Mouse (Mus musculus) v-Abl transformed pro-B cells (cell line): Measurements from ENCODE around the gene Aipl1.

Source experiments
- in situ Hi-C, 2 experiments: fragments of 400-800 bp; cut with MboI; formaldehyde crosslinking; loops; one replicate each; pipeline ENCODE4 v1.15.1; 2025; ENCODE audit not compliant: unreplicated experiment in 2 of 2

The Aipl1 gene

DNA sequence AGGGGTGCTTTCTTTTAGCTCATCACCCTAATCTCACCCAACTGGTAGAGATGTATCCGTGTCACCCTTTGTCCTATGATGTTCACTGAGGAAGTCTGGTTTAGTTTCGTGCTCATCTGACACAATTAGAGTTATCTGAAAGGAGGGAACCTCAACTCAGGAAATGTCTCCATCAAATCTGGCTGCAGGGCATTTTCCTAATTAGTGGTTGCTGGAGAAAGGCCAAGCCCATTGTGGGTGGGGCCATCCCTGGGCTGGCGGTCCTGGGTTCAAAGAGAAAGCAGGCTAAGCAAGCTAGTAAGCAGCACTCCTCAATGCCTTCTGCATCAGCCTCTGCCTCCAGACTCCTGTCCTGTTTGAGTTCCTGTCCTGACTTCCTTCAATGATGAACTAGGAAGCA is 14.9 kb upstream of the Aipl1 start:
- in situ Hi-C loops, result loop anchor here (10.0 to 25.0 kb wide), 4 partner anchors 153 to 510 kb away; partner anchors contain the start of genes 4933427D14Rik (in 1 of the 2), Gm43951 (in 1 of the 2), Spns3 (in 1 of the 2) and Txndc17 (in 1 of the 2)

DNA sequence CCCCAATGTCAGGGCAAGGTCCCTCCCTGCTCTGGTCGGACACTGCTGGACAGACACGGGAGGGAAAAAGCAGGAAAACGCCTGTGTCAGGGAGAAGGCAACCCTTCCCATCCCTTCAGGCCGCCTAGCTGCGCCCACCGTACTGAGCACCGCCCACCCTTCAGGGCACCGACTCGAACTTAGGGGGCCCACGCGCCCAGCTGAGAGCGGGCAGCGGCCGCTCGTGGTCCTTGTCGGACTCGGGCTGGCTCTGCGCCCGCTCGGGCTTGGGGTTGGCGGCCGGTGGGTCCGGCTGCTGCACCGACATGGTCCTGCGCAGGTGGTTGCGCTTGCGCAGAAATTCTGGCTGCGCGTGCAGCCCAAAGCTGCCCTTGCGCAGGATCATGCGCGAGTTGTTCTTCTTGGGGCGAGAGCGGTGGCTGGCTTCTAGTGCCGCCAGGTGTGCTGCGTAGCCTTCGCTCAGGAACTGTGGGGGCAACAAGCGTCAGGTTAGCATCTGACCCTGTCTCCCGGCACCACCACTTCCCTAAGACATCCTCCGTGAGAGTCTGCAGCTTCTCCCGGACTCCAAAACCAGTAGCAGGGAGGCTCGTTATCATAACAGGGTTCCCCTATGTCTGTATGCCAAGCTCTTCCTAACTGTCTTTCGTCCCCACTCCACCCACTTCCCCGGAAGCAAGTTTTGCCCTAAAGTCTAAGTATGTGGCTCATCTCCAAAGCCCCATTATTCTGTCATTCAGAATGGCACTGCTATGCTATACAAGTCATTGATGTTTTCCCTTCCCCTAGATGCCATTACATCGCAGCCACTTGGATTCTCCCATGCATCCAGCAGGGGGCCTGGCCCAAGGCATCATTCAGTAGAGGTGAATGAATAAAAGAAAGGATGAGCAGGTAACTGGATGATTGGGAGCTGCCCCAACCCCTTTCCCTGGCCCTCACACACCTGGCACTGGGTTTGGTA is 13.9 kb upstream of the Aipl1 start:
- in situ Hi-C loops, result loop anchor here (10.0 to 25.0 kb wide), 4 partner anchors 154 to 511 kb away; partner anchors contain the start of genes 4933427D14Rik (in 1 of the 2), Gm43951 (in 1 of the 2), Spns3 (in 1 of the 2) and Txndc17 (in 1 of the 2)

DNA sequence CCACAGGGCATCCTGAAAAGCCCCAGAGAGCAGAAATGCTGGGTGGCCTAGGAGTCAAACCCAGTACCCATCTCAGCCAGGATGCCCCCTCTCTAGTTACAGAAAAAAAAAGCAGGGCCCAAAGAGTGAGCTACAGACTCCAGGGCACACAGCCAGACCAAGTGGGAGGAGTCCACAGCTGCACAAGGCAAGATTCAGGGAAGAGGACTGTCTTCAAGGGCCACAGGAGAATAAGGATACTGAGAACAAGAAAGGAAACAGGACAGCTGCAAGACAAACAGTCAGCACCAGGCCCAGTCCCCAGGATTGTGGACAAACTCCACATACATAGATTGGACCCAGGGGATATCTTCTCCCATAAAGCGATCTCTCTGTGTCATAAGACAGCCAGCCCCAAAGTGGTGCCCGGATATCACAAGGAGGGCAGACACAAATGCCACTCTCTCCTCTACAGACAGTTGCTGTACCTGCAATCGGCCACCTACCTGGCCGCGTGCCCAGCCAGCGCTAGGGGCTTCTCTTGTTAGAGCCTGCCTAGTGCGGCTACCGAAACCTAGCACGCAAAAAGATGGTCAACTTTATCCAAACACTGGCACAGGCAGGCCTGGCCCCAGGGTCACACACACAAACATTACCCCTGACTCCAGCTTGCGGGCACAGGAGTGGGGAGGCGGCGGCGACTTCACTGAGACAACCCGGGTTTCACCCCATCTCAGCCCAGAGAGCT is 13.0 kb upstream of the Aipl1 start:
- in situ Hi-C loops, result loop anchor here (10.0 to 25.0 kb wide), 4 partner anchors 154 to 512 kb away; partner anchors contain the start of genes 4933427D14Rik (in 1 of the 2), Gm43951 (in 1 of the 2), Spns3 (in 1 of the 2) and Txndc17 (in 1 of the 2)

DNA sequence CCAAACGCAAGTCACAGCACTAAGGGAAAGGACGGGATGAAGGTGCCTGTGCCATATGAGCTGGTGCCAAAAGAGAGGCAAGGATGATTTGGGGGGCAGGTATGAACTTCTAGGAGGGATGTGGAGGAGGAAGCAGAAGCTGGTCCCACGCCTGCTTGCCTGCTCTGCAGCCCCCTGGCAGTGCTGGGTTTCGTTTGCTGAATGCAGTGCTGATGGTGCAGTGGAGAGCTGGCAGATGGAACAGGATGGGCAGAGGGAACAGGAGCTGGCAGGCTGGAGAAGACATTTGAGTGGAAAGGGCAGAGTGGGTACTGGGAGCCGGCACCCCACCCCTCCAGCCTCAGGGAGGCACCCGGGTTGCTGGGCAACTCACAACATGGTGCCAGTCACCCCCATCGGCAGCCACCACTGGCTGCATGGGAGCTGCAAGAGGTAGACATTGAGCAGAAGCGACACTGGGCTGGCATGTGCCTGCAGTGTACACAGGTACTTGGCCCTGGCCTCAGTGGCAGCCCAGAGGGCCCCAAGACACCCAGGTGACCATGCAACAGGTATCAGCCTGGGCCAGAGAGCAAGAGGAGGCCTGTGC is 12.0 kb upstream of the Aipl1 start:
- in situ Hi-C loops, result loop anchor here (25.0 kb wide), 1 partner anchor 1037 kb away; the partner anchor contains the start of genes Derl2 (in 2 of the 2), Dhx33 (in 2 of the 2) and Mis12 (in 2 of the 2)

DNA sequence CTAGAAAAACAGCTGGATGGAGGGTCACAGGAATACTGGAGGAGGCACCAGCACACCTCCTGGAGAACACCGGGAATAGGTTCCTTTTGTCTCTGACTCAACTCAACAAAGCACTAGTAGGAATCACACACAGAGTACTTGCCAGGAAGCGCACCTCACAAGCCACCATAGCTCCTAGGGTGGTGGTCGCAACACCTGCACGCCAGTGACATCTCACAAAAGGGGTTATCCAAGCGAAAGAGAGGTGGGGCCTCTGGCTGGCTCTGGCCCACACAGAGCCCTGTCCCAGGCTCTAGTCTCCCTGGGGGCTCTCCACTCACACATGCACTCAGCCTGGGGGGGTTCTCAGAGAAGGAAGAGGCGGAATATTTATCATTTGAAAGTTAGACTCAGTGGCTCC is 11.4 kb upstream of the Aipl1 start:
- in situ Hi-C loops, result loop anchor here (25.0 kb wide), 1 partner anchor 1036 kb away; the partner anchor contains the start of genes Derl2 (in 2 of the 2), Dhx33 (in 2 of the 2) and Mis12 (in 2 of the 2)

DNA sequence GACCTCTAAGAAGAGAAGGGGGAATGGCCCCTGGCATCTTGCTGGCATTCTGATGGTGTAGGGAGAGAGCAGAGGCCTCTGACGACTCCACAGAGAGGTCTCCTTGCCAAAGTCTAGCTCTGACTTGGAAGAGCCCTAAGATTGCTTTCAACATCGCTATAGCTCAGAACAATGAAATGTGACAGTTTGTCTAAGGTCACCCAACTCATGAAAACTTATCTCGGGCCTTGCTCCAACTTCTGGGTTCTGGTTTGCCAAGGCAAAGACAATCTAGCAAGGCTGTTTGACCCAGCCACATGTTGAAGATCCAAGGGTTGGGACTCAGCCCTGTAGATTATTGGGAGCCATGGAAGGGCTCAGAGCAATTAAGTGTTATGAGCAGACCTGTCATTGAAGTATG is 6.9 kb upstream of the Aipl1 start:
- in situ Hi-C loops, result loop anchor here (25.0 kb wide), 1 partner anchor 1032 kb away; the partner anchor contains the start of genes Derl2 (in 2 of the 2), Dhx33 (in 2 of the 2) and Mis12 (in 2 of the 2)

DNA sequence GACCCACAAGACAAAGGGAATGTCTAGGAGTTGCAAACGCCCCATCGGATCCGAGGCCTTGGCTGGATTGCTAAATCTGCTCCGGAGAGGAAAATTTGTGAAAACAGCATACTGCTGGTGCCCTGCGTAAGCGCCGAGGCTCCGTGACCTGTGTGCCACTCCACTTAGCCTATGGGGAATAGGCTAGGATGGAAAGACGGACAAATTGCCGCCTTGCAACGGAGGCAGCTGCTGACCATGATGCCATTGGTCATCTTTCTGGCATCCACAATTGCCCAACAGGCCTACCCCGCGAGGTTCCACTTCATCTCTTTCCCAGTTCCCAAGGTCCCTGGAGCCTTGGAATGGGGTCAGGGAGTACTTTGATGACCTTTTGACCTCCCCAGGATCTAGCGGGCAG is 5.3 kb upstream of the Aipl1 start:
- in situ Hi-C loops, result loop anchor here (25.0 kb wide), 1 partner anchor 1030 kb away; the partner anchor contains the start of genes Derl2 (in 2 of the 2), Dhx33 (in 2 of the 2) and Mis12 (in 2 of the 2)

DNA sequence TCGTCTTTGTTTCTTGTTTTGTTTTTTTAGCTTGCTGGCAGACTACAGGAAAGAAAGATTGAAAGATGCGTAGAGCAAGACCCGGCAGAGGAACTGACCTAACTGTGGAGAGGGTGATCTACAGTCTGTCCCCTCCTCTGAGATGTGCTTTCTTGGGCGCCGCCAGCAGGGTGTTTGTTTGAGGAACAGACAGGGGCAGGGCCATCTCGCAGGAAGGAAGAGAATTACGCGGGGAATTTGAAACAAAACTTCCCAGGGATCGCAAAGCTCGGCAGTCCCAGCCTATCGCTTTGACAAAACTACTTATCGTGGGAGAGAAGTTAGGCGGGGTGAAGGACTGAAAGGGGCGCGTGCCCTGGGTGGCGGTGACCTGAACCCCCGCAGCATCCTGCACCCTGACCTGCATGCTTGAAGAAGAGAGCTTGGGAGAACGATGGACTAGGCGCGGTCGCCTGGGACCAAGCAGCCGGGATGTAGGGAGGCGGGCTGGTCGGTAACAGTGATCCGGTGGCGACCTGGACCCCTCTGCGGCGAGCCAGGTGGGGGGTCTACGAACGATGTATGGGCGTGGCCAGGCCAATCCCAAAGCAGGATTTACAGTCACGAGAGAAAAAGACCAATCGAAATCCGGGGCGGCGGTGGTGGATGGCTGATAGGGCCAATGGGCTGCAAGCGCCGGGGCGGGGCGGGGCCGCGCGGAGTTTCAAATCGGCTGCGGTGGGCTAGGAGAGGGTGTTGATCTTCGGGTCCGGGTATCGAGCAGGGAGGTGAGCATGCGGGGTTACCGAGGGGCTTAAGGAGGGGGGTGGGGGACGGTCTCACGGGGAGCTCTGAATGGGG is 4.7 kb upstream of the Aipl1 start, which contains the start of gene Pimreg:
Gene Pimreg (plus strand): TSS at position 265 of the 840 bp plus-strand sequence.
- in situ Hi-C loops, result loop anchor here (25.0 kb wide), 1 partner anchor 1030 kb away; the partner anchor contains the start of genes Derl2 (in 2 of the 2), Dhx33 (in 2 of the 2) and Mis12 (in 2 of the 2)

DNA sequence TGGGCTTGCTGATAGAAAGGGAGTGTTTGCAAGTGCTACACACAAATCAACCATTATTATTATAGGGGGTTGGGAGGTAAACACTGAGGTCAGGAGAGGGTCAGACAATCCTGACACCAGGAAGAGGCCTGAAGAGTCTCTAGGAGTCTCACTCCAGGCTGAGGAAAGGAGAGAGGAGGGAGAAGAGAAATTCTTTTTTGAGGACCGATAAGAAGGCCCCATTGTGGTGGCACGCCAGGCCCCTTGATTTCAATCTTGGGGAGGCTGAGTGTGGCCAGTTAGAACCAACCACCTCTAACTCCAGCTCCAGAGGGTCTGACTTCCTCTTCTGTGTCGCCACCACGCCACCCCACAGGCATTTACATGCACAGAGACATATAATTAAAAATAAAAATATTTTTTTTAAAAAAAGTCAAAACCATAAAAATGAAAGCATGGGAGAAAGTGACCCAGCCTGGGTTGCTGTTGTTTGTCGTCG is 4.0 kb upstream of the Aipl1 start:
- in situ Hi-C loops, result loop anchor here (25.0 kb wide), 1 partner anchor 1029 kb away; the partner anchor contains the start of genes Derl2 (in 2 of the 2), Dhx33 (in 2 of the 2) and Mis12 (in 2 of the 2)

DNA sequence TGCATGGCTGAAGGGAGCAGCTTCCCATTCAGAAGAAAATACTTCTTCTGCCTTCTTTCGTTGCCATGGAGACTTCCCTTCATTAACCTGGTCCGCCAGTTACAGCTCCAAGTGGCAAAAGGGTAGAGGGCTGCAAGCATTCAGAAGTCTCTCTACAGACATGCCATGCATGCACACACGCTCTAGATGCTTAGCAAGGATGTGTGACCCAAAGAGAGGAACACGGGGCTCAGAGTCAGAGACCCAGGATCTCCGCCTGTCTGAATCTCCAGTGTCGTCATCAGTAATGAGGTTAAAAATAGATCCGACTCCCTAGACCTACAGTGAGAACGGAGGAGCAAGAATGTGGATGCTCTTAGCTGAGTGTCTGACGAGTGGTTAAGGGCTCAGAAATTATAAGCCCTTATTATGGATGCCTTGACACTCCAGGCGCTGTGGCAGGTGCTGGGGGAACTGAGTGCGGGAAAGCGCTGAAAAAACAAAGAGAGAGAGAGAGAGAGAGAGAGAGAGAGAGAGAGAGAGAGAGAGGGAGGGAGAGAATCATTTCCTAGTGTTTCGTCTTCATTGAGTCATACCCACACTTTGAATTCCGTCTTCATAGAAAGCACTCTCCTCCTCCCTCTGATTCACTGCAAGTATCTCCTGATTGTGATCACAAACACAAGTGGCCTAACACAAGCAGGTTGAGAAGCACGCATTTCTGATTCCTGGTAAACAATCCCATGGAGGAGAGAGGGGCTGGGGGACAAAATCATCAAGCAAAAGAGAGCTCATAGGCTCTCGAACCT is 2.5 kb upstream of the Aipl1 start:
- in situ Hi-C loops, result loop anchor here (5.0 to 25.0 kb wide), 3 partner anchors 697 to 1027 kb away; partner anchors contain the start of genes Derl2 (in 2 of the 2), Dhx33 (in 2 of the 2) and Mis12 (in 2 of the 2)

DNA sequence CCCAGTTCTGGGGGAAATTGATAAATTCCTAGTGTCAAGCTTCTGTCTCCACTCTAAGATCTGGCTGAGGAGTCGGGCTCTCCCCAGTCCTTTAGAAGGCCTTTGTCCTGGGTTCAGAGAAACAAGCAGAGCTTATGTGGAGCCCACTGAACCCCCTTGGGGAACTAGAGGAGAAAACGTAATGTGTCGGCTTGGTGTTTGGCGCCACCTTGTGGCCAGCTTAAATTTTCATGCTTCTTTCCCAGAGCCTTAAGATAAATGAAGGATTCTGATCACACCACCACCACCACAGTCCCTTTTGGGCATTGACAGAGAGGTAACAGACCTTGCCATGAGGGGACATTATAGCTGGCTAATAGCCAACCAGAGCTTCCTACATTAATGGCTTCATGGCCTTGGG is 687 bp upstream of the Aipl1 start:
- in situ Hi-C loops, result loop anchor here (5.0 to 25.0 kb wide), 3 partner anchors 696 to 1026 kb away; partner anchors contain the start of genes Derl2 (in 2 of the 2), Dhx33 (in 2 of the 2) and Mis12 (in 2 of the 2)

DNA sequence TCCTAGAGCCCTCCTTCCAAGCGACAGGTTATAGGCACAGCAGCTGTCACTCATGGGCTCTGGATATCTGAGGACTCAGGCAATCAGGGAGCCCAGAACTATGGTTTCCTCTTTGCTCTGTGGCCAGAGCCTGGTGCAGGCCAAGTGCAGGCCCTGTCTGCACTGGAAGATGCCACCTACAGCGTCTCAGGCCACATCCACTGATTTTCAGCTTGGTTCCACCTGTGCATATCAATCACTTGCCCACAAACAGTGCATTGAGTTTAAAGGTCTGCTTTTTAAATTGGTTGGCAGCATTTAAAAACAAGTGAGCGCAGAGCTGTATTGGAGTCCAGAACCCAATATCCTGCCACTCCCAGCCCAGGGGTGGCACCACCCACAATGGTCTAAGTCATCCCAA is 4.7 kb downstream of the Aipl1 start:
- in situ Hi-C loops, result loop anchor here (25.0 kb wide), 1 partner anchor 1020 kb away; the partner anchor contains the start of genes Derl2 (in 2 of the 2), Dhx33 (in 2 of the 2) and Mis12 (in 2 of the 2)

DNA sequence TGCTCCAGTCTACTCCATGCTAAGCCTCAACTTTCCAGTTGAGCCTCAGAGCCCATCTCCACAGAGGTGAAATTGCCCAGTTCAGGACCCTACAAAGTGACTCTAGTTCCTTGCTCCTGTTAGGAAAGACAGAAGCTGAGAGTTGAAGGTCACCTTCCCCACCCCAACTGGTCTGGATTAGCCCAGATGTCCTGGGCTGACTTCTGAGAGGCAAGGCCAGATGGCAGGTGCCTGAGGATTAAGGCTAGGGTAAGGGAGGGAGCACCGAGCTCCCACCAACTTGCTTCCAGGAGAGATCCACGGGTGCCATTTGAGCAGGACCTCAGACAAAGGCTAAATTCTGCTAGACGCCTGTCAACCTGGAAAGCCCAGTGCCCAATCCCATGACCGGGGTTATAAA is 5.2 kb downstream of the Aipl1 start:
- in situ Hi-C loops, result loop anchor here (25.0 kb wide), 1 partner anchor 1020 kb away; the partner anchor contains the start of genes Derl2 (in 2 of the 2), Dhx33 (in 2 of the 2) and Mis12 (in 2 of the 2)

DNA sequence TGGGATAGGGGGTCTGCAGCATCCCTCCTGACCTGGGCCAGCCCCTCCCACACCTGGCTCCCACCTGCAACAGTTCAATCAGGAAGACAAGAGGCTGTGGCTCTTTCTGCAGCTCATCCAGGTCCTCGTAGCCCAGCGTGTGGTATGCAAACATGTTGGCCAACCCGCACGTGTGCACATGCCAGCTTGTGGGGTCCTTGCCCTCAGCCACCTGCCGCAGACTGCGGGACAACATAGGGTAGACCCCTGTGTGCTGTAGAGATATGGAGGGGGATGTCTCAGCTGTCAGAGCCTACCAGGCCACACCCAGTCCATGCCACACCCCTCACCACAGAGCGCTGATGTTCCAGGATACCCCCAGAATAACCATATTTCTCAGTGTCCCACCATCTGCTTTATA is 6.0 kb downstream of the Aipl1 start:
- in situ Hi-C loops, result loop anchor here (25.0 kb wide), 1 partner anchor 1019 kb away; the partner anchor contains the start of genes Derl2 (in 2 of the 2), Dhx33 (in 2 of the 2) and Mis12 (in 2 of the 2)

DNA sequence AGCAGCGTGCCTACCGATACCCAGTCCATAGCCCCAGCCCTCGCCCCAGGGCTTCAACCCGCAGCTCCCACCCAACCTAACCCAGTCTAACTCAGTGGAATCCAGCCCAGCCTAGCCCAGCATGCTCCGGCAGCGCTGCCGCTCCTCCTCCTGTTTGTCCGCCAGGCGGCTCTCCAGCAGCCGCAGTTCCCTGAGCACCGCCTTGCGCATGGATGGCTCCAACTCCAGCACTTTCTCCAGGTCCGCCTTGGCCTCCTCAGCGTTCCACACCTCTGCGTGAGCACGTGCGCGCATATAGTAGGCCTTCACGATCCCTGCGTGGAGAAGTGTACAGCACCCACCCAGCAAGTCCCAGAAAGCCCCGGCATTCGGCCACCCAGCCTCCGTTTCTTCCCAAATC is 8.2 kb downstream of the Aipl1 start:
- in situ Hi-C loops, result loop anchor here (10.0 to 25.0 kb wide), 3 partner anchors 354 to 1017 kb away; partner anchors contain the start of genes Derl2 (in 2 of the 2), Dhx33 (in 2 of the 2) and Mis12 (in 2 of the 2)

DNA sequence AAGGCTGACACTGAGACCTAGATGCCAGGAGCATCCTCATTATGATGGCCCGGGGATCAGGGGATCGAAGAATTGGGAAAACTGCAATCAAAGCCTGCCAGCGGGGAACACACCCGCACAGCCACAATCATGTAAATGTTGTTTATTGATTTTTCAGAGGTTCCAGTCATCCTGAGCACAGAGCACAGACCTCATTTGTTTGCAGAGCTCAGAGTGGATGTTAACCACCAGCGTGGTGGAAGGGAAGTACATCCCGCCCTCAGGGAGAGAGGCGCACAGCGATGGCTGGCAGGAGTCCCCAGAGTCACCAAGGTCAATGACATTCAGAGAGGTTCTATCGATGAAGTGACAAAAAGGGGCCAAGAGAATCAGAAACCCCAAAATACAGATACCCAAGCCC is 9.5 kb downstream of the Aipl1 start:
- in situ Hi-C loops, result loop anchor here (10.0 to 25.0 kb wide), 3 partner anchors 353 to 1016 kb away; partner anchors contain the start of genes Derl2 (in 2 of the 2), Dhx33 (in 2 of the 2) and Mis12 (in 2 of the 2)

DNA sequence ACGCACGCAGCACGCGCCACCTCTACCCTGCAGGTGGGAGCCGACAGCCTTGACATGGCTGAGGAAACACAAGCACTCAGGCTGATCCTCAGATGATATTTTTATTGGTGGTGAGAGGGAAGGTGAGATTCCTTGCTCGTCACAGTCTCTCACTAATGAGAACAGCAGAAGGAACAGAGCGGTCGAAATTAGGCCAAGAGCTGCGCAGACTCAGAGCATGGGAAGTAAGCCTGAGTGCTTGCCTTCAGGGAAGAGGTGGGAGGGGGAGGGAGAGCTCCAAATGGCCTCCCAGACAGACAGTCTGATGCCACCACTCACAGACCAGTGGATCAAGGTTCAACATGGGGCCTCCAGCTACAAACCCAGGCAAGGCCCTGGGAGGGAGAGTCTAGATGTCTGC is 10.8 kb downstream of the Aipl1 start:
- in situ Hi-C loops, result loop anchor here (10.0 to 25.0 kb wide), 3 partner anchors 352 to 1014 kb away; partner anchors contain the start of genes Derl2 (in 2 of the 2), Dhx33 (in 2 of the 2) and Mis12 (in 2 of the 2)
